In genomic region chr11:113735151-113735550, GRCm38 (mm10) we compare ENCODE assay signal across 17 mouse cellular contexts. TPM values are rescaled to one million over a fixed set of nuclear protein-coding genes. Genes with fewer than 3 reads are reported as not detected.
DNase-seq lines count a peak whose midpoint lies in the region; ATAC-seq and TF ChIP-seq lines count a peak whose summit lies in the region.
"Had no signal": no experiment of that assay in that cellular context is flagged by ENCODE, and none has a peak within 500 bp of the region (broad histone marks: within the 10 kb centered on the region; RNA-seq: fewer than 3 reads in every experiment).

No protein-coding gene starts in this region.

- no peaks in the 10 kb centered on the region for H3K27me3 ChIP-seq in limb, embryonic 12.5 days
- H3K27me3 ChIP-seq in limb, embryonic 10.5 days (ENCODE audit: low read depth, poor library complexity, severe bottlenecking) = no peaks in the 10 kb centered on the region
- no peaks in the 10 kb centered on the region for H3K27me3 ChIP-seq in kidney, postnatal 0 days (ENCODE audit: insufficient read depth, low read length)
- H3K27me3 ChIP-seq in stomach, embryonic 15.5 days (replicated peaks) = no peaks in the 10 kb centered on the region
- no peaks in the 10 kb centered on the region for H3K27me3 ChIP-seq in hindbrain, embryonic 13.5 days
- H3K27me3 ChIP-seq: embryonic facial prominence, embryonic 15.5 days; midbrain, embryonic 15.5 days; neural tube, embryonic 12.5 days had no signal

- H3K9ac ChIP-seq in limb, embryonic 12.5 days (replicated peaks) = peak overlapping the region; percentile 24; the same call in 1 of the 2 replicates
- no peak overlapping the region for H3K9ac ChIP-seq in kidney, postnatal 0 days (ENCODE audit: low read depth, low read length)
- H3K9ac ChIP-seq in stomach, embryonic 15.5 days = no peak overlapping the region
- no peak overlapping the region for H3K9ac ChIP-seq in hindbrain, embryonic 13.5 days
- H3K9ac ChIP-seq: embryonic facial prominence, embryonic 15.5 days; forebrain, postnatal 0 days; midbrain, embryonic 15.5 days; neural tube, embryonic 12.5 days had no signal

- no peak for TF ChIP-seq CTCF in kidney, postnatal 0 days (IDR thresholded peaks at IDR 0.05; ENCODE audit: low read depth)

- DNase-seq in adrenal gland, adult 2 months = peak; percentile 59
- no peak for DNase-seq in adrenal gland, postnatal 4 days (ENCODE audit: low spot score in 2 of 2)
- DNase-seq in limb, embryonic 10.5 days (ENCODE audit: low spot score) = no peak
- DNase-seq in kidney, postnatal 0 days (ENCODE audit: low spot score) = no peak
- no peak for DNase-seq in cerebellum, adult 8-10 months
- DNase-seq: forebrain, postnatal 0 days; gastrocnemius, postnatal 36 days; lung, postnatal 14 days; right cerebral cortex, adult 18-20 months had no signal

- no peak for ATAC-seq in limb, embryonic 12.5 days (ENCODE audit: insufficient number of reproducible peaks, insufficient read depth, low FRiP score, low TSS enrichment, low read depth)
- peak; percentile 41; the same call in 1 of the 2 replicates for ATAC-seq in kidney, postnatal 0 days (replicated peaks; ENCODE audit: low FRiP score, low read depth)
- ATAC-seq in stomach, embryonic 15.5 days (ENCODE audit: insufficient read depth, low FRiP score, low read depth) = no peak
- ATAC-seq in hindbrain, embryonic 13.5 days (ENCODE audit: low FRiP score) = no peak
- ATAC-seq: forebrain, postnatal 0 days; midbrain, embryonic 15.5 days had no signal

- no peaks in the 10 kb centered on the region for H3K9me3 ChIP-seq in limb, embryonic 12.5 days
- H3K9me3 ChIP-seq in limb, embryonic 10.5 days (replicated peaks) = no peaks in the 10 kb centered on the region
- H3K9me3 ChIP-seq in kidney, postnatal 0 days (replicated peaks; ENCODE audit: low read length) = no peaks in the 10 kb centered on the region
- H3K9me3 ChIP-seq in stomach, embryonic 15.5 days = no peaks in the 10 kb centered on the region
- H3K9me3 ChIP-seq in hindbrain, embryonic 13.5 days = no peaks in the 10 kb centered on the region
- H3K9me3 ChIP-seq: embryonic facial prominence, embryonic 15.5 days; G1E; midbrain, embryonic 15.5 days; neural tube, embryonic 12.5 days had no signal

- H3K36me3 ChIP-seq in limb, embryonic 12.5 days = peaks cover 53% of the 10 kb centered on the region
- H3K36me3 ChIP-seq in limb, embryonic 10.5 days = peaks cover 94% of the 10 kb centered on the region
- no peaks in the 10 kb centered on the region for H3K36me3 ChIP-seq in kidney, postnatal 0 days (ENCODE audit: insufficient read depth, low read length)
- H3K36me3 ChIP-seq in stomach, embryonic 15.5 days = no peaks in the 10 kb centered on the region; the same call in 1 of the 2 replicates
- peaks cover 3% of the 10 kb centered on the region; the same call in 1 of the 2 replicates for H3K36me3 ChIP-seq in hindbrain, embryonic 13.5 days
- H3K36me3 ChIP-seq: midbrain, embryonic 15.5 days had no signal

- no peak overlapping the region for H3K4me2 ChIP-seq in limb, embryonic 12.5 days
- no peak overlapping the region for H3K4me2 ChIP-seq in kidney, postnatal 0 days (ENCODE audit: low read length)
- H3K4me2 ChIP-seq in stomach, embryonic 15.5 days = no peak overlapping the region
- H3K4me2 ChIP-seq in hindbrain, embryonic 13.5 days = no peak overlapping the region
- H3K4me2 ChIP-seq: embryonic facial prominence, embryonic 15.5 days; midbrain, embryonic 15.5 days; neural tube, embryonic 12.5 days had no signal

- no peak overlapping the region for H3K4me3 ChIP-seq in limb, embryonic 12.5 days (replicated peaks)
- no peak overlapping the region for H3K4me3 ChIP-seq in limb, embryonic 10.5 days
- no peak overlapping the region for H3K4me3 ChIP-seq in kidney, postnatal 0 days (replicated peaks; ENCODE audit: low read depth, low read length)
- no peak overlapping the region for H3K4me3 ChIP-seq in stomach, embryonic 15.5 days (replicated peaks)
- H3K4me3 ChIP-seq in hindbrain, embryonic 13.5 days = no peak overlapping the region
- H3K4me3 ChIP-seq: embryonic facial prominence, embryonic 15.5 days; midbrain, embryonic 15.5 days; neural tube, embryonic 12.5 days had no signal

- peak overlapping the region; percentile 29; the same call in 1 of the 2 replicates for H3K27ac ChIP-seq in limb, embryonic 12.5 days
- H3K27ac ChIP-seq in limb, embryonic 10.5 days = no peak overlapping the region
- peak overlapping the region; percentile 71 for H3K27ac ChIP-seq in kidney, postnatal 0 days
- H3K27ac ChIP-seq in stomach, embryonic 15.5 days = peak overlapping the region; percentile 86
- no peak overlapping the region for H3K27ac ChIP-seq in hindbrain, embryonic 13.5 days
- H3K27ac ChIP-seq: midbrain, embryonic 15.5 days; neural tube, embryonic 12.5 days had no signal

- WGBS in limb, embryonic 12.5 days = 61% methylated on average over 6 of the region's 6 CpGs
- WGBS in limb, embryonic 10.5 days = 73% methylated on average over 6 of the region's 6 CpGs
- WGBS in kidney, postnatal 0 days = 51% methylated on average over 6 of the region's 6 CpGs
- WGBS in stomach, embryonic 15.5 days = 50% methylated on average over 6 of the region's 6 CpGs
- 80% methylated on average over 6 of the region's 6 CpGs for WGBS in hindbrain, embryonic 13.5 days

- peaks cover 91% of the 10 kb centered on the region for H3K4me1 ChIP-seq in limb, embryonic 12.5 days (replicated peaks)
- peaks cover 90% of the 10 kb centered on the region for H3K4me1 ChIP-seq in limb, embryonic 10.5 days
- H3K4me1 ChIP-seq in kidney, postnatal 0 days (replicated peaks; ENCODE audit: insufficient read depth, low read length) = peaks cover 53% of the 10 kb centered on the region
- H3K4me1 ChIP-seq in stomach, embryonic 15.5 days = peaks cover 88% of the 10 kb centered on the region
- H3K4me1 ChIP-seq in hindbrain, embryonic 13.5 days (replicated peaks) = peaks cover 71% of the 10 kb centered on the region

RNA-seq across cellular contexts. Expression of gene Cdc42ep4, which starts 16.5 kb away (rescaled TPM):
- total RNA-seq in adrenal gland, adult 2 months (2021) = 100 to 1,000 TPM in 1 of 2 experiments, 10 to 100 TPM in 1; 96.8 to 142 TPM
- 155 and 228 TPM in 2 replicates for polyA plus RNA-seq in adrenal gland, adult 2 months (2012; rRNA removed)
- total RNA-seq in adrenal gland, postnatal 4 days (2021) = 10 to 100 TPM; 86.9 to 95.5 TPM
- 119 and 120 TPM in 2 replicates for polyA plus RNA-seq in limb, embryonic 12.5 days (2016; fragmentation: Nextera tagmentation; extraction: Ambion mirVana)
- polyA plus RNA-seq in limb, embryonic 10.5 days (2016; fragmentation: Nextera tagmentation; extraction: Ambion mirVana) = 111 and 130 TPM in 2 replicates
- 48.5 and 52.3 TPM in 2 replicates for polyA plus RNA-seq in kidney, postnatal 0 days (2015; fragmentation: Nextera tagmentation; extraction: Ambion mirVana)
- 51.6 and 59.6 TPM in 2 replicates for polyA plus RNA-seq in stomach, embryonic 15.5 days (2015; fragmentation: Nextera tagmentation; extraction: Ambion mirVana)
- polyA plus RNA-seq in hindbrain, embryonic 13.5 days (2015; fragmentation: Nextera tagmentation; extraction: Ambion mirVana) = 73.0 and 73.7 TPM in 2 replicates

RNA-seq across cellular contexts. Expression of gene Cpsf4l, which starts 25.3 kb away (rescaled TPM):
- total RNA-seq in adrenal gland, adult 2 months (2021) = 1 to 10 TPM in 1 of 2 experiments, under 1 TPM in 1; 0.46 to 1.2 TPM
- polyA plus RNA-seq in adrenal gland, adult 2 months (2012; rRNA removed) = 0.09 TPM in 1 of 2 replicates, not detected in the other
- total RNA-seq in adrenal gland, postnatal 4 days (2021) = under 1 TPM; 0.62 to 0.68 TPM
- 0.60 and 0.75 TPM in 2 replicates for polyA plus RNA-seq in limb, embryonic 12.5 days (2016; fragmentation: Nextera tagmentation; extraction: Ambion mirVana)
- 0.67 and 0.90 TPM in 2 replicates for polyA plus RNA-seq in limb, embryonic 10.5 days (2016; fragmentation: Nextera tagmentation; extraction: Ambion mirVana)
- polyA plus RNA-seq in kidney, postnatal 0 days (2015; fragmentation: Nextera tagmentation; extraction: Ambion mirVana) = 3.9 TPM in 2 replicates
- polyA plus RNA-seq in stomach, embryonic 15.5 days (2015; fragmentation: Nextera tagmentation; extraction: Ambion mirVana) = 0.23 and 0.42 TPM in 2 replicates
- 0.48 and 0.52 TPM in 2 replicates for polyA plus RNA-seq in hindbrain, embryonic 13.5 days (2015; fragmentation: Nextera tagmentation; extraction: Ambion mirVana)
- total RNA-seq: forebrain, postnatal 0 days; G1E; gastrocnemius, postnatal 36 days; heart, postnatal 25 days had no signal
- polyA plus RNA-seq: G1E had no signal

RNA-seq across cellular contexts. Expression of gene D11Wsu47e, which starts 50.9 kb away (rescaled TPM):
- 10 to 100 TPM; 13.4 to 17.8 TPM for total RNA-seq in adrenal gland, adult 2 months (2021)
- polyA plus RNA-seq in adrenal gland, adult 2 months (2012; rRNA removed) = 3.2 and 4.0 TPM in 2 replicates
- total RNA-seq in adrenal gland, postnatal 4 days (2021) = 10 to 100 TPM; 24.7 to 25.9 TPM
- 23.7 and 25.8 TPM in 2 replicates for polyA plus RNA-seq in limb, embryonic 12.5 days (2016; fragmentation: Nextera tagmentation; extraction: Ambion mirVana)
- 26.7 and 28.4 TPM in 2 replicates for polyA plus RNA-seq in limb, embryonic 10.5 days (2016; fragmentation: Nextera tagmentation; extraction: Ambion mirVana)
- polyA plus RNA-seq in kidney, postnatal 0 days (2015; fragmentation: Nextera tagmentation; extraction: Ambion mirVana) = 17.2 and 18.8 TPM in 2 replicates
- polyA plus RNA-seq in stomach, embryonic 15.5 days (2015; fragmentation: Nextera tagmentation; extraction: Ambion mirVana) = 20.0 and 20.7 TPM in 2 replicates
- 21.9 and 22.4 TPM in 2 replicates for polyA plus RNA-seq in hindbrain, embryonic 13.5 days (2015; fragmentation: Nextera tagmentation; extraction: Ambion mirVana)

RNA-seq across cellular contexts. Expression of gene Fam104a, which starts 51.2 kb away (rescaled TPM):
- total RNA-seq in adrenal gland, adult 2 months (2021) = 10 to 100 TPM; 34.4 to 35.9 TPM
- 52.0 and 52.3 TPM in 2 replicates for polyA plus RNA-seq in adrenal gland, adult 2 months (2012; rRNA removed)
- 10 to 100 TPM; 32.5 to 33.5 TPM for total RNA-seq in adrenal gland, postnatal 4 days (2021)
- polyA plus RNA-seq in limb, embryonic 12.5 days (2016; fragmentation: Nextera tagmentation; extraction: Ambion mirVana) = 51.8 and 54.1 TPM in 2 replicates
- 55.0 and 55.4 TPM in 2 replicates for polyA plus RNA-seq in limb, embryonic 10.5 days (2016; fragmentation: Nextera tagmentation; extraction: Ambion mirVana)
- 49.7 and 49.9 TPM in 2 replicates for polyA plus RNA-seq in kidney, postnatal 0 days (2015; fragmentation: Nextera tagmentation; extraction: Ambion mirVana)
- polyA plus RNA-seq in stomach, embryonic 15.5 days (2015; fragmentation: Nextera tagmentation; extraction: Ambion mirVana) = 43.8 and 49.8 TPM in 2 replicates
- 45.0 and 46.9 TPM in 2 replicates for polyA plus RNA-seq in hindbrain, embryonic 13.5 days (2015; fragmentation: Nextera tagmentation; extraction: Ambion mirVana)

Comparison
In these comparisons a context has a peak if more than half of its experiments do, and no peak if none do; other contexts are left out.
1. H3K27ac ChIP-seq: peak in limb, embryonic 12.5 days (single experiment), kidney, postnatal 0 days (single experiment) and stomach, embryonic 15.5 days (single experiment); none in limb, embryonic 10.5 days (single experiment) and hindbrain, embryonic 13.5 days (single experiment).